Mouse (Mus musculus): ENCODE data around the gene Serbp1. TPM values are rescaled to one million over a fixed set of nuclear protein-coding genes. Genes with fewer than 3 reads are reported as not detected.
A peak's percentile ranks its signal among the peaks of the same experiment; 100 is the strongest.

The Serbp1 gene
- polyA plus RNA-seq, 1 experiment from 2014 or later, result 186 TPM

DNA sequence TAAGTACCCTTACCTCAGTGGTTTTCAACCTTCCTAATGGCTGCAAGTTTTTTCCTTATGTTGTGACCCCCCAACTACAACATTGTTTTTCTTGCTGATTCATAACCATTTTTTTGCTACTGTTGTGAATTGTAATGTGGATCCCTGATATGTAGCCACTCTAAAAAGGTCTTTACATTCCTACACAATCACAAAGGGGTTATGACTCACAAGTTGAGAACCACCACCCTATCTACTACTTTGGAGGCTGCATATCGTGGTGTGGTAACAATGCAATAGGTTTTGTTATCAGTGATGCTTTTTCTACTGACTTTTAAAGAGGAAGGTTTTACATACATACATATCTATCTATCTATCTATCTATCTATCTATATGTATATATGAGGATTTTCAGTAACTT is 44.9 kb downstream of the Serbp1 start:
- ATAC-seq, result no peak
- H3K9me3 ChIP-seq (ENCODE audit: low read length), result no peaks in the 10 kb centered on the region
- no peak overlapping the region for H3K9ac ChIP-seq (replicated peaks)
- TF ChIP-seq CTCF (IDR thresholded peaks at IDR 0.05; ENCODE audit: low read depth), result no peak
- TF ChIP-seq EP300 (IDR thresholded peaks at IDR 0.05; ENCODE audit: low read depth), result no peak
- 81% methylated on average over 1 of the region's 1 CpGs for WGBS (ENCODE audit: insufficient replicate concordance)
- H3K36me3 ChIP-seq (replicated peaks; ENCODE audit: insufficient read depth, low read length), result peaks cover 64% of the 10 kb centered on the region
- no peak overlapping the region for H3K4me2 ChIP-seq (ENCODE audit: low read depth, low read length)
- DNase-seq, result no peak
- no peaks in the 10 kb centered on the region for H3K4me1 ChIP-seq (ENCODE audit: insufficient read depth)
- no peaks in the 10 kb centered on the region for H3K27me3 ChIP-seq (ENCODE audit: insufficient read depth, low read length)
- no peak overlapping the region for H3K27ac ChIP-seq (ENCODE audit: low read depth)
- H3K4me3 ChIP-seq (ENCODE audit: low read depth, low read length), result no peak overlapping the region

DNA sequence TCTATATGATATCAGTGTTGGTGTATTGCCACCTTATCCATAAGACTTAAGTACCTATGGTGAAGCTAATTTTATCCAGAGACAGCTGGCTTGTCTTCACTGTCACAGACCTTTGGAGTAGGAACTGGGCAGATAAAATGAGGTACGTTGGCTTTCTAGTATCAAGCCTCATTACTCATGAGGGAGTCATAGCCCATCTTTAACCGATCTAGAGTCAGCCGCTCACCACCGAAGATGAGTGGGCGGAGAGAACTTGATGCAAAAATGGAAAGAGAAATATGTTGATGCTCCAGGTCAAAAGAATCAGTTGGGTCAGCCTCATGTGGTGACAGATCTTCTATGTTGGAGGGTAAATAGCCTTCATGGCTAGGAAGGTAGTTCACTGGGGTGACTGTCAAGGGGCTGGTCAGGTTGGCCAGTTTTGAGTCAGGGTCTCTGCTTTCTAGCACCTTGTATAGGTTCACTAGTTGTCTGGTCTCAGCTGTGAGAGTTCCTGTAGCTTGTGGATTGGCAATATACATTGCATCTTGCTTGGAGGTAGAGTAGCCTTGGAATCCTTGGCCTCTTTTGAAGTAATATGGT is 54.2 kb downstream of the Serbp1 start:
- H3K4me2 ChIP-seq (ENCODE audit: low read depth, low read length), result no peak overlapping the region
- H3K9me3 ChIP-seq (ENCODE audit: low read length), result no peaks in the 10 kb centered on the region
- TF ChIP-seq CTCF (IDR thresholded peaks at IDR 0.05; ENCODE audit: low read depth) (no peak), EP300 (IDR thresholded peaks at IDR 0.05; ENCODE audit: low read depth) (no peak)
- DNase-seq (no peak), ATAC-seq (no peak)
- 77% methylated on average over 5 of the region's 5 CpGs for WGBS (ENCODE audit: insufficient replicate concordance)
- H3K4me1 ChIP-seq (ENCODE audit: insufficient read depth), result no peaks in the 10 kb centered on the region
- H3K27ac ChIP-seq (ENCODE audit: low read depth), result no peak overlapping the region
- H3K27me3 ChIP-seq (ENCODE audit: insufficient read depth, low read length), result no peaks in the 10 kb centered on the region
- no peak overlapping the region for H3K4me3 ChIP-seq (ENCODE audit: low read depth, low read length)
- 0 out of 2 replicates have a peak, but pooled peaks cover 13% of the 10 kb centered on the region for H3K36me3 ChIP-seq (replicated peaks; ENCODE audit: insufficient read depth, low read length)
- no peak overlapping the region for H3K9ac ChIP-seq (replicated peaks)

GRCm38 (mm10) chr6:67296126-67296525 is 58.1 kb downstream of the Serbp1 start:
- Histone ChIP-seq H3K27ac (ENCODE audit: low read depth) (no peak overlapping the region), H3K27me3 (ENCODE audit: insufficient read depth, low read length) (no peaks in the 10 kb centered on the region), H3K4me2 (ENCODE audit: low read depth, low read length) (no peak overlapping the region), H3K4me3 (ENCODE audit: low read depth, low read length) (no peak overlapping the region), H3K9me3 (ENCODE audit: low read length) (no peaks in the 10 kb centered on the region), H3K9ac (replicated peaks) (no peak overlapping the region), H3K4me1 (ENCODE audit: insufficient read depth) (peaks cover under 1% of the 10 kb centered on the region), H3K36me3 (replicated peaks; ENCODE audit: insufficient read depth, low read length) (no peaks in the 10 kb centered on the region)
- DNase-seq, result no peak
- no peak for ATAC-seq
- WGBS (ENCODE audit: insufficient replicate concordance), result 54% methylated on average over 5 of the region's 5 CpGs
- TF ChIP-seq CTCF (IDR thresholded peaks at IDR 0.05; ENCODE audit: low read depth), result peak; percentile 52
- TF ChIP-seq EP300 (IDR thresholded peaks at IDR 0.05; ENCODE audit: low read depth), result no peak

- ATAC-seq, result no peak
- H3K4me1 ChIP-seq (ENCODE audit: insufficient read depth), result peaks cover 6% of the 10 kb centered on the region
- 88% methylated on average over 5 of the region's 5 CpGs for WGBS (ENCODE audit: insufficient replicate concordance)
These were observed 60.8 kb downstream of the Serbp1 start for GRCm38 (mm10) chr6:67298742-67299141.

GRCm38 (mm10) chr6:67300300-67300699 is 62.3 kb downstream of the Serbp1 start:
- H3K9ac ChIP-seq (replicated peaks), result no peak overlapping the region
- H3K4me1 ChIP-seq (ENCODE audit: insufficient read depth), result peaks cover 6% of the 10 kb centered on the region
- WGBS (ENCODE audit: insufficient replicate concordance), result 53% methylated on average over 4 of the region's 4 CpGs
- TF ChIP-seq CTCF (IDR thresholded peaks at IDR 0.05; ENCODE audit: low read depth) (no peak), EP300 (IDR thresholded peaks at IDR 0.05; ENCODE audit: low read depth) (no peak)
- no peaks in the 10 kb centered on the region for H3K27me3 ChIP-seq (ENCODE audit: insufficient read depth, low read length)
- H3K36me3 ChIP-seq (replicated peaks; ENCODE audit: insufficient read depth, low read length), result no peaks in the 10 kb centered on the region
- no peak overlapping the region for H3K4me2 ChIP-seq (ENCODE audit: low read depth, low read length)
- H3K27ac ChIP-seq (ENCODE audit: low read depth), result peak overlapping the region; percentile 37
- H3K9me3 ChIP-seq (ENCODE audit: low read length), result no peaks in the 10 kb centered on the region
- DNase-seq (no peak), ATAC-seq (peak; percentile 87)
- no peak overlapping the region for H3K4me3 ChIP-seq (ENCODE audit: low read depth, low read length)

More at GRCm38 (mm10) chr6:67298742-67299141, 60.8 kb downstream of the Serbp1 start:
- Histone ChIP-seq H3K4me2 (ENCODE audit: low read depth, low read length) (no peak overlapping the region), H3K4me3 (ENCODE audit: low read depth, low read length) (no peak overlapping the region), H3K9ac (replicated peaks) (no peak overlapping the region), H3K27me3 (ENCODE audit: insufficient read depth, low read length) (no peaks in the 10 kb centered on the region), H3K36me3 (replicated peaks; ENCODE audit: insufficient read depth, low read length) (no peaks in the 10 kb centered on the region), H3K27ac (ENCODE audit: low read depth) (no peak overlapping the region), H3K9me3 (ENCODE audit: low read length) (no peaks in the 10 kb centered on the region)
- TF ChIP-seq EP300 (IDR thresholded peaks at IDR 0.05; ENCODE audit: low read depth) (no peak), CTCF (IDR thresholded peaks at IDR 0.05; ENCODE audit: low read depth) (no peak)
- DNase-seq, result no peak

- Histone ChIP-seq H3K27ac (ENCODE audit: low read depth) (peak overlapping the region; percentile 37; the same call in 1 of the 2 replicates), H3K4me3 (ENCODE audit: low read depth, low read length) (no peak overlapping the region), H3K4me1 (ENCODE audit: insufficient read depth) (peaks cover 6% of the 10 kb centered on the region), H3K27me3 (ENCODE audit: insufficient read depth, low read length) (no peaks in the 10 kb centered on the region), H3K9ac (replicated peaks) (no peak overlapping the region), H3K4me2 (ENCODE audit: low read depth, low read length) (no peak overlapping the region), H3K36me3 (replicated peaks; ENCODE audit: insufficient read depth, low read length) (no peaks in the 10 kb centered on the region), H3K9me3 (ENCODE audit: low read length) (no peaks in the 10 kb centered on the region)
- no peak for DNase-seq
- no peak for TF ChIP-seq EP300 (IDR thresholded peaks at IDR 0.05; ENCODE audit: low read depth)
- no peak for TF ChIP-seq CTCF (IDR thresholded peaks at IDR 0.05; ENCODE audit: low read depth)
- peak; percentile 74 for ATAC-seq
- 50% methylated on average over 6 of the region's 6 CpGs for WGBS (ENCODE audit: insufficient replicate concordance)
These were observed 62.8 kb downstream of the Serbp1 start for GRCm38 (mm10) chr6:67300710-67301163.
